Mouse (Mus musculus) stomach, embryonic 15.5 days (tissue): ENCODE measurements around the gene Camta2. TPM values are rescaled to one million over a fixed set of nuclear protein-coding genes. Genes with fewer than 3 reads are reported as not detected.

ENCODE experiments used
- ATAC-seq: fragments of 200-750 bp; cut with Nextera tagmentation; 2 replicates; pipeline ENCODE4 v1.8.0; 2017; ENCODE audit warnings: low read depth, moderate number of reproducible peaks, moderate TSS enrichment; ENCODE audit not compliant: insufficient read depth, low FRiP score
- H3K27ac ChIP-seq: fragments of 300-500 bp; sonication (generic); 2 replicates; pipeline ENCODE4 v1.5.1; 2015; ENCODE audit warnings: mild to moderate bottlenecking, inconsistent platforms
- H3K27me3 ChIP-seq: fragments of 300-500 bp; sonication (generic); replicated peaks from 2 replicates; pipeline ENCODE4 v1.6.1; 2015; ENCODE audit warnings: inconsistent platforms
- H3K36me3 ChIP-seq: fragments of 300-500 bp; sonication (generic); 2 replicates; pipeline ENCODE4 v1.6.1; 2015; ENCODE audit warnings: inconsistent platforms
- H3K4me1 ChIP-seq: fragments of 300-500 bp; sonication (generic); 2 replicates; pipeline ENCODE4 v1.6.1; 2015; ENCODE audit warnings: inconsistent platforms
- H3K4me2 ChIP-seq: fragments of 300-500 bp; sonication (generic); 2 replicates; pipeline ENCODE4 v1.6.1; 2015; ENCODE audit warnings: mild to moderate bottlenecking, inconsistent platforms
- H3K4me3 ChIP-seq: fragments of 300-500 bp; sonication (generic); replicated peaks from 2 replicates; pipeline ENCODE4 v1.5.1; 2015; ENCODE audit warnings: inconsistent platforms
- H3K9ac ChIP-seq: fragments of 300-500 bp; sonication (generic); 2 replicates; pipeline ENCODE4 v1.6.1; 2015; ENCODE audit warnings: inconsistent platforms
- H3K9me3 ChIP-seq: fragments of 300-500 bp; sonication (generic); 2 replicates; pipeline ENCODE4 v1.6.1; 2016; ENCODE audit warnings: inconsistent platforms
- WGBS: fragments of 180-500 bp; shearing (Covaris S2); methylation state at CpG from one replicate; pipeline ENCODE4 v1.1.7; 2015; 5-methylcytosine and 5-hydroxymethylcytosine counted together
- polyA plus RNA-seq: library from polyadenylated mRNA; unstranded; fragments of >200 nt; fragmentation: Nextera tagmentation; extraction: Ambion mirVana; gene quantifications from 2 replicates; pipeline ENCODE4 v1.2.1, GENCODE M21; 2015

Camta2 gene
- polyA plus RNA-seq, 1 experiment from 2014 or later = 13.0 TPM

- no peaks in the 10 kb centered on the region for H3K9me3 ChIP-seq
- no peak for ATAC-seq
- H3K9ac ChIP-seq = peak overlapping the region; percentile 76
- H3K27ac ChIP-seq = peak overlapping the region; percentile 95
- H3K27me3 ChIP-seq = no peaks in the 10 kb centered on the region
- H3K36me3 ChIP-seq = peaks cover 16% of the 10 kb centered on the region
- H3K4me2 ChIP-seq = peak overlapping the region; percentile 77
- H3K4me3 ChIP-seq = peak overlapping the region; percentile 97
- WGBS = 17% methylated on average over 8 of the region's 8 CpGs
- H3K4me1 ChIP-seq = peaks cover 14% of the 10 kb centered on the region
Observed at GRCm38 (mm10) chr11:70688372-70688771, 467 bp upstream of the Camta2 start.

GRCm38 (mm10) chr11:70686901-70687566 lies 871 bp downstream of the Camta2 start:
- Histone ChIP-seq H3K27me3 (no peaks in the 10 kb centered on the region), H3K36me3 (peaks cover 19% of the 10 kb centered on the region), H3K27ac (peak overlapping the region; percentile 95), H3K4me1 (peaks cover 19% of the 10 kb centered on the region), H3K4me3 (peak overlapping the region; percentile 97), H3K9me3 (no peaks in the 10 kb centered on the region), H3K9ac (peak overlapping the region; percentile 76), H3K4me2 (peak overlapping the region; percentile 77)
- 2% methylated on average over 16 of the region's 16 CpGs for WGBS
- peak; percentile 47; the same call in 1 of the 2 replicates for ATAC-seq

- 87% methylated on average over 5 of the region's 5 CpGs for WGBS
- Histone ChIP-seq H3K4me3 (no peak overlapping the region), H3K4me2 (no peak overlapping the region), H3K27ac (no peak overlapping the region), H3K4me1 (peaks cover 11% of the 10 kb centered on the region), H3K9me3 (no peaks in the 10 kb centered on the region), H3K9ac (no peak overlapping the region), H3K27me3 (no peaks in the 10 kb centered on the region), H3K36me3 (peaks cover 36% of the 10 kb centered on the region)
- ATAC-seq = no peak
Observed at GRCm38 (mm10) chr11:70683640-70684039, 4.3 kb downstream of the Camta2 start.

- Histone ChIP-seq H3K27ac (no peak overlapping the region), H3K4me2 (no peak overlapping the region), H3K9ac (no peak overlapping the region), H3K36me3 (peaks cover 36% of the 10 kb centered on the region), H3K27me3 (no peaks in the 10 kb centered on the region), H3K4me3 (no peak overlapping the region), H3K4me1 (peaks cover 6% of the 10 kb centered on the region), H3K9me3 (no peaks in the 10 kb centered on the region)
- 35% methylated on average over 11 of the region's 11 CpGs for WGBS
- no peak for ATAC-seq
Observed at GRCm38 (mm10) chr11:70681897-70682581, 5.9 kb downstream of the Camta2 start.

GRCm38 (mm10) chr11:70681170-70681569 lies 6.7 kb downstream of the Camta2 start:
- WGBS = 67% methylated on average over 12 of the region's 12 CpGs
- Histone ChIP-seq H3K27ac (no peak overlapping the region), H3K4me2 (no peak overlapping the region), H3K4me1 (peaks cover 6% of the 10 kb centered on the region), H3K9me3 (no peaks in the 10 kb centered on the region), H3K27me3 (no peaks in the 10 kb centered on the region), H3K4me3 (no peak overlapping the region), H3K36me3 (peaks cover 39% of the 10 kb centered on the region), H3K9ac (no peak overlapping the region)
- no peak for ATAC-seq

GRCm38 (mm10) chr11:70679894-70680293 lies 8.0 kb downstream of the Camta2 start:
- Histone ChIP-seq H3K27ac (no peak overlapping the region), H3K9me3 (no peaks in the 10 kb centered on the region), H3K4me1 (peaks cover 6% of the 10 kb centered on the region), H3K4me3 (no peak overlapping the region), H3K4me2 (no peak overlapping the region), H3K36me3 (peaks cover 38% of the 10 kb centered on the region), H3K9ac (no peak overlapping the region), H3K27me3 (no peaks in the 10 kb centered on the region)
- no peak for ATAC-seq
- 85% methylated on average over 7 of the region's 8 CpGs for WGBS

GRCm38 (mm10) chr11:70679361-70679760 lies 8.5 kb downstream of the Camta2 start:
- H3K27me3 ChIP-seq = no peaks in the 10 kb centered on the region
- H3K9me3 ChIP-seq = no peaks in the 10 kb centered on the region
- no peak overlapping the region for H3K4me2 ChIP-seq
- WGBS = 92% methylated on average over 8 of the region's 8 CpGs
- H3K4me1 ChIP-seq = peaks cover 6% of the 10 kb centered on the region
- ATAC-seq = no peak
- peaks cover 36% of the 10 kb centered on the region for H3K36me3 ChIP-seq
- H3K4me3 ChIP-seq = no peak overlapping the region
- H3K9ac ChIP-seq = no peak overlapping the region
- H3K27ac ChIP-seq = no peak overlapping the region

- H3K4me1 ChIP-seq = peaks cover 6% of the 10 kb centered on the region
- peaks cover 31% of the 10 kb centered on the region for H3K36me3 ChIP-seq
- no peak for ATAC-seq
- 75% methylated on average over 2 of the region's 2 CpGs for WGBS
- no peaks in the 10 kb centered on the region for H3K27me3 ChIP-seq
- no peaks in the 10 kb centered on the region for H3K9me3 ChIP-seq
- no peak overlapping the region for H3K27ac ChIP-seq
- H3K9ac ChIP-seq = no peak overlapping the region
- H3K4me2 ChIP-seq = no peak overlapping the region
- no peak overlapping the region for H3K4me3 ChIP-seq
Observed at GRCm38 (mm10) chr11:70678576-70678975, 9.3 kb downstream of the Camta2 start.

GRCm38 (mm10) chr11:70678092-70678491 lies 9.8 kb downstream of the Camta2 start:
- WGBS = 71% methylated on average over 9 of the region's 9 CpGs
- H3K36me3 ChIP-seq = peaks cover 26% of the 10 kb centered on the region

GRCm38 (mm10) chr11:70674501-70674900 lies 13.4 kb downstream of the Camta2 start:
- WGBS = 71% methylated on average over 11 of the region's 11 CpGs
- H3K9ac ChIP-seq = no peak overlapping the region

More at GRCm38 (mm10) chr11:70678092-70678491, 9.8 kb downstream of the Camta2 start:
- H3K9ac ChIP-seq = no peak overlapping the region
- no peak overlapping the region for H3K27ac ChIP-seq
- peaks cover 6% of the 10 kb centered on the region for H3K4me1 ChIP-seq
- no peak overlapping the region for H3K4me3 ChIP-seq
- H3K9me3 ChIP-seq = no peaks in the 10 kb centered on the region
- no peak overlapping the region for H3K4me2 ChIP-seq
- no peak for ATAC-seq
- no peaks in the 10 kb centered on the region for H3K27me3 ChIP-seq

GRCm38 (mm10) chr11:70674014-70674413 lies 13.9 kb downstream of the Camta2 start:
- WGBS = 76% methylated on average over 6 of the region's 6 CpGs
- ATAC-seq = no peak
- H3K4me3 ChIP-seq = no peak overlapping the region
- H3K27ac ChIP-seq = no peak overlapping the region
- H3K27me3 ChIP-seq = no peaks in the 10 kb centered on the region
- H3K36me3 ChIP-seq = peaks cover 10% of the 10 kb centered on the region
- no peak overlapping the region for H3K9ac ChIP-seq
- H3K9me3 ChIP-seq = no peaks in the 10 kb centered on the region
- no peak overlapping the region for H3K4me2 ChIP-seq
- H3K4me1 ChIP-seq = peaks cover 8% of the 10 kb centered on the region; the same call in 1 of the 2 replicates

More at GRCm38 (mm10) chr11:70674501-70674900, 13.4 kb downstream of the Camta2 start:
- H3K9me3 ChIP-seq = no peaks in the 10 kb centered on the region
- H3K36me3 ChIP-seq = peaks cover 14% of the 10 kb centered on the region
- ATAC-seq = no peak
- no peak overlapping the region for H3K27ac ChIP-seq
- H3K27me3 ChIP-seq = no peaks in the 10 kb centered on the region
- no peak overlapping the region for H3K4me3 ChIP-seq
- no peak overlapping the region for H3K4me2 ChIP-seq
- H3K4me1 ChIP-seq = peaks cover 8% of the 10 kb centered on the region; the same call in 1 of the 2 replicates

GRCm38 (mm10) chr11:70671333-70672047 lies 16.4 kb downstream of the Camta2 start:
- H3K9ac ChIP-seq = no peak overlapping the region
- peaks cover 8% of the 10 kb centered on the region for H3K36me3 ChIP-seq
- ATAC-seq = no peak
- WGBS = 85% methylated on average over 16 of the region's 16 CpGs
- H3K9me3 ChIP-seq = no peaks in the 10 kb centered on the region
- H3K4me3 ChIP-seq = no peak overlapping the region
- H3K4me2 ChIP-seq = no peak overlapping the region
- no peaks in the 10 kb centered on the region for H3K27me3 ChIP-seq
- H3K4me1 ChIP-seq = peaks cover 17% of the 10 kb centered on the region
- no peak overlapping the region for H3K27ac ChIP-seq
